Mouse (Mus musculus) hindbrain, embryonic 12.5 days (tissue): Measurements from ENCODE around the gene Hist1h2bc. TPM values are rescaled to one million over a fixed set of nuclear protein-coding genes. Genes with fewer than 3 reads are reported as not detected.
"Not testable (repeated sequence)": the region's sequence is repeated elsewhere in the genome, so short reads cannot be mapped to it uniquely, and the experiment has no call there.

Experiments used
- ATAC-seq: fragments of 200-750 bp; cut with Nextera tagmentation; 2 replicates; pipeline ENCODE4 v1.8.0; 2017; ENCODE audit warnings: moderate TSS enrichment; ENCODE audit not compliant: low FRiP score
- H3K27ac ChIP-seq: fragments of 300-500 bp; sonication (generic); 2 replicates; pipeline ENCODE4 v1.5.1; 2016; ENCODE audit warnings: mild to moderate bottlenecking
- H3K27me3 ChIP-seq: fragments of 300-500 bp; sonication (generic); 2 replicates; pipeline ENCODE4 v1.6.1; 2016; ENCODE audit warnings: mild to moderate bottlenecking
- H3K36me3 ChIP-seq: fragments of 300-500 bp; sonication (generic); 2 replicates; pipeline ENCODE4 v1.6.1; 2016; ENCODE audit warnings: mild to moderate bottlenecking
- H3K4me1 ChIP-seq: fragments of 300-500 bp; sonication (generic); 2 replicates; pipeline ENCODE4 v1.6.1; 2016
- H3K4me2 ChIP-seq: fragments of 300-500 bp; sonication (generic); replicated peaks from 2 replicates; pipeline ENCODE4 v1.6.1; 2016; ENCODE audit warnings: mild to moderate bottlenecking
- H3K4me3 ChIP-seq: fragments of 300-500 bp; sonication (generic); 2 replicates; pipeline ENCODE4 v1.5.1; 2016; ENCODE audit warnings: mild to moderate bottlenecking
- H3K9ac ChIP-seq: fragments of 300-500 bp; sonication (generic); 2 replicates; pipeline ENCODE4 v1.6.1; 2016; ENCODE audit warnings: mild to moderate bottlenecking, moderate library complexity
- H3K9me3 ChIP-seq: fragments of 300-500 bp; sonication (generic); replicated peaks from 2 replicates; pipeline ENCODE4 v1.6.1; 2016; ENCODE audit warnings: mild to moderate bottlenecking
- WGBS: fragments of 180-500 bp; shearing (Covaris S2); methylation state at CpG from one replicate; pipeline ENCODE4 v1.1.7; 2016; 5-methylcytosine and 5-hydroxymethylcytosine counted together
- polyA plus RNA-seq: library from polyadenylated mRNA; unstranded; fragments of >200 nt; fragmentation: Nextera tagmentation; extraction: Ambion mirVana; gene quantifications from 2 replicates; pipeline ENCODE4 v1.2.1, GENCODE M21; 2016

Hist1h2bc gene
- 25.1 and 26.1 TPM in 2 replicates for polyA plus RNA-seq

DNA sequence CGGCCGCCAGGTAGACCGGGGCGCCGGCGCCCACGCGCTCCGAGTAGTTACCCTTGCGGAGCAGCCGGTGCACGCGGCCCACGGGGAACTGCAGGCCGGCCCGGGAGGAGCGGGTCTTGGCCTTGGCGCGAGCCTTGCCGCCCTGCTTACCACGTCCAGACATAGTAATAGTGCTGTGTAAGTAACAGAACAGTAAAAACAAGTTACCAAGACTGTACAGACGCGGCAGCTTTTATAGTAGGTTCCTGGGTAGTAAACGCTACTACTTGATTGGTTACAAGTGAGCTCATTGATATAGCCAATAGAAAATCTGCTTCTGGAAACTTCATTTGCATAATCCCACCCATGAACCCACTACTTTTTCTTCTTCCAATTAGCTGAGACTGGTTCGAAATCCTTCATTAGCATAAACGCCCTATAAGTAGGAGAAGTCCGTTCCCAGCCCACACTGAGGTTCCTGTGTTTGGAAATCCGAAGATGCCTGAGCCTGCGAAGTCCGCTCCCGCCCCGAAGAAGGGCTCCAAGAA is at the start of gene Hist1h2bc, which contains the start of gene Hist1h2ac:
Gene Hist1h2bc (plus strand): TSS at position 445 of the 527 bp plus-strand sequence.
Gene Hist1h2ac (minus strand): TSS at position 194 of the 527 bp plus-strand sequence.
- Histone ChIP-seq H3K9me3 (no peaks in the 10 kb centered on the region), H3K4me1 (peaks cover 17% of the 10 kb centered on the region), H3K9ac (peak within 1 kb of the TSS; percentile 62), H3K36me3 (no peaks in the 10 kb centered on the region), H3K27me3 (no peaks in the 10 kb centered on the region), H3K4me3 (peak within 1 kb of the TSS; percentile 44), H3K4me2 (peak within 1 kb of the TSS; percentile 74), H3K27ac (peak within 1 kb of the TSS; percentile 96)
- 0% methylated on average over 31 of the region's 32 CpGs for WGBS
- ATAC-seq: peak; percentile 99

DNA sequence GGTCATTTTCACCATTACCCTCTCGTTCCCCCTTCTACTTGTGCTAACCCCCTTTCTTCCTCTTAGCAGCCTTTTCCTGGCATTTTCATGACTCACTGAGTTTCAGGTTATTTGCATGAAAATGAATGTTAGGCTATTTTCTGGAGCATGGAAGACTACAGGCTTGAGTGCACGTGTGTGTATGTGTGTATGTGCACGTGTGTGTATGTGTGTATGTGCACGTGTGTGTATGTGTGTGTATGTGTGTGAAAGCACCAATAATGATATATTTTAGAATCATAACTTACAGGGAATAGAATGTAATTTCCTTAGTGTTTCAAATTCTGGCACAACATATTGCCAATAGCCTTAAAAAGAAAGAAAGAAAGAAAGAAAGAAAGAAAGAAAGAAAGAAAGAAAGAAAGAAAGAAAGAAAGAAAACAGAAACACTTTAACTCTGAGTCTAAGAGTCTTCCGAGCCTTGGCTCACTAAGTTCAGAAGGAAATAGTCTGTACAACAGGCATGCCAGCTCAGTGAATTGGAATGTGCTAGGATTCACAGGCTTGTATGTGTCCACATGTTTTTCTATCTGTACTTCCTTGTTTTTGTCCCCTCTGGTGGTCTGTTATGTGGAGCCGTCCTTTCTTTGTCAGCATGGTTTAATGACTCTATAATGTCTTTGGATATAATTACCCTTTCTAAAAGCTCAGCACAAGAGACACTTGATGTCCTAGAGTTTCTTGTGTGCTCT is 24.2 kb upstream of the Hist1h2bc start:
- H3K9me3 ChIP-seq: no peaks in the 10 kb centered on the region
- whole genome bisulfite sequencing: 75% methylated on average over 6 of the region's 6 CpGs
- H3K9ac ChIP-seq: no peak overlapping the region
- no peak overlapping the region for H3K4me3 ChIP-seq
- no peaks in the 10 kb centered on the region for H3K27me3 ChIP-seq
- H3K4me1 ChIP-seq: no peaks in the 10 kb centered on the region
- no peak overlapping the region for H3K27ac ChIP-seq
- ATAC-seq: no peak
- H3K4me2 ChIP-seq: no peak overlapping the region
- no peaks in the 10 kb centered on the region for H3K36me3 ChIP-seq

DNA sequence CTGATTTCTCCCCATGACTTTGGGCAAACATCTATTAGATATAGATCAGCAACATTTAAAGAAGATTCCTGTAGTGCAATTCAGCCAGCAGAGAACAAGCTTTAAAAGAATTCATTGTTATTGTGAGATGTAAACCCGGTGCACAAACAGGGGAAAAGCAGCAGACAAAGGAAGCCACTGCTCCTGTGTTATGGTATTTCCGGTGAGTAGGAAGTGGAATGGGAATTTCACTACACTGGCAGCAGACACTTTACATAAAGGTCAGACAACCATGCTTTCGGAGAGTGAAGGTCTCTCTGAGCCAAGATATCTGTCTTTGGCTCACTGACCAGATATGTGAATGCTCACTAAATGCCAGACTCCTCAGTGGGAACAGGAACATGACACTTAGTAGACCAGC is 21.5 kb upstream of the Hist1h2bc start:
- Histone ChIP-seq H3K9ac (no peak overlapping the region), H3K27ac (no peak overlapping the region), H3K36me3 (no peaks in the 10 kb centered on the region), H3K4me3 (no peak overlapping the region), H3K27me3 (no peaks in the 10 kb centered on the region), H3K4me1 (no peaks in the 10 kb centered on the region), H3K9me3 (no peaks in the 10 kb centered on the region), H3K4me2 (no peak overlapping the region)
- 73% methylated on average over 3 of the region's 3 CpGs for WGBS
- no peak for ATAC-seq

DNA sequence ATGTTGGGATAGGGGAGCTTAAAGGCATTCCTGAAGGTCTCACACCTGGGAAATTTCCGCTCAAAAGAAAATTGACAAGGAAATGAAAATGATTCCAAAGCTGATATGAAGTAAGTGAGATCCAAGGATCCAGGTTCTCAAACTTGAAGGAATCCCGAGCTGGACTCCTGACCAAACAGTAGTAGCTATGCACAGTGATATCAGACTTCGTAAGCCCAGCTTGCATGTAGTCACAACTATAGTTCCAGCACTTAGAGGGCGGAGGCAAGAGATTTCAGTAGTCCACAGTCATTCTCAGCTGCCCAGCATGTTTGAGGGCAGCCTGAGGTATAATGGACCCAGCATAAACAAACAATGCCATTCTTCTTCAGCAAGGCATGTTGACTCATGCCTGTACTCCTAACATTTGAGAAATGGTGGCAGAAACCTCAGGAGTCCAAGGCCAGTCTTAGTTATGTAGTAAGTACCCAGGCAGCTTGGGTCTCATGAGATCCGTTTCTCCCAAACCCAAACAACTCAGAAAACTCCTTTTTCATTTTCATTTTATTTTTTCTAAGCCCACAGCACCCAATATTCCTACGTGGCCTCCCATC is 1.9 kb upstream of the Hist1h2bc start:
- H3K36me3 ChIP-seq: no peaks in the 10 kb centered on the region
- no peak for ATAC-seq
- H3K9ac ChIP-seq: no peak overlapping the region
- H3K4me1 ChIP-seq: peaks cover 17% of the 10 kb centered on the region
- no peaks in the 10 kb centered on the region for H3K9me3 ChIP-seq
- H3K4me2 ChIP-seq: no peak overlapping the region
- WGBS: 87% methylated on average over 6 of the region's 6 CpGs
- H3K27me3 ChIP-seq: no peaks in the 10 kb centered on the region
- H3K4me3 ChIP-seq: no peak overlapping the region
- H3K27ac ChIP-seq: no peak overlapping the region

DNA sequence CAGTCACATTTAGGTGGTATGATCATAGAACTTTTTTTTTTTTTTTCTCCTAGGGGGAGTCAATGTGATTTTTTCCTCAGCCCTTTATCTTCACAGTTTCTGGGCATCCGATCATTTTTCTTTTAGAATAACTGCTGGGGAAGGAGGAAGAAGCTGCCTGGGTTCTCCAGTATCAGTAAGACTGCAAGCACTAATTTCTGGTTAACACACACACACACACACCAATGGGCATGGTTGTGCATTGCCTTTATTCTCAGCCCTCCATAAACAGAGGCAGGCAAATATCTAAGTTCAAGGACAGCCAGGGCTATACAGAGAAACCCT is 1.4 kb upstream of the Hist1h2bc start:
- Histone ChIP-seq H3K27ac (peak overlapping the region; percentile 94; the same call in 1 of the 2 replicates), H3K36me3 (no peaks in the 10 kb centered on the region), H3K4me2 (peak overlapping the region; percentile 74), H3K9ac (0 out of 2 replicates have a peak overlapping the region, but pooled peaks have one; percentile 8), H3K9me3 (no peaks in the 10 kb centered on the region), H3K4me3 (peak overlapping the region; percentile 39), H3K4me1 (peaks cover 17% of the 10 kb centered on the region), H3K27me3 (no peaks in the 10 kb centered on the region)
- 47% methylated on average over 1 of the region's 1 CpGs for WGBS
- ATAC-seq: no peak

DNA sequence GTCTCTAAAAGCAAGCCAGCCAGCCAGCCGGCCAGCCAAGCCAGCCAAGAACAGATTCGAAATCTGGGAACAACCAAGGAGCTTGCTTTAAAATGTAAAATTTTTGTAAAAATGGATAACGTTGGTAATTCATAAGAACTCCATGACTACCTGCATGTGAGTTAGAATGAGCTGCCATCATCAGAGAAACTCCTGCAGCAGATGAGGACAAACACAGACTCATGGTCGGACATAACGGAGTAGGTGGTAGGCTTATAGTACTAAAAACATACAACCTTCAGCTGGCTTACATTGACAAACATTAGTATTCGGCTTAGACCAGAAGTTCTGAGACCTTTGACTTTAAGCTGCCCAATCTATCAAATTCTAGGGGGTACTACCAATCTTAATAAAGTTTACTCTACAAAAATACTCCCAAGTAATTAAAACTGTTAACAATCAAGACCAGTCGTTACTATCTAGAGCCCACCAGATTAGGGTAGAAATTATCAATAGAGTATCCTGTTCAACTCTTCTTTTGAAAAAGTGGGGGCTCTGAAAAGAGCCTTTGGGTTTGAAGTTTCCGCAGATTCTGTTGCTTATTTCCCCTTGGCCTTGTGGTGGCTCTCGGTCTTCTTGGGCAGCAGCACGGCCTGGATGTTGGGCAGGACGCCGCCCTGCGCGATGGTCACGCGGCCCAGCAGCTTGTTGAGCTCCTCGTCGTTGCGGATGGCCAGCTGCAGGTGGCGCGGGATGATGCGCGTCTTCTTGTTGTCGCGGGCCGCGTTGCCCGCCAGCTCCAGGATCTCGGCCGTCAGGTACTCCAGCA is 848 bp upstream of the Hist1h2bc start:
- not testable (repeated sequence) for H3K27me3 ChIP-seq, H3K36me3 ChIP-seq, H3K9me3 ChIP-seq
- ATAC-seq: peak; percentile 53
- Histone ChIP-seq H3K9ac (peak overlapping the region; percentile 59), H3K27ac (peak overlapping the region; percentile 94), H3K4me1 (peaks cover 17% of the 10 kb centered on the region), H3K4me2 (peak overlapping the region; percentile 74), H3K4me3 (peak overlapping the region; percentile 39)
- WGBS: 11% methylated on average over 16 of the region's 30 CpGs

DNA sequence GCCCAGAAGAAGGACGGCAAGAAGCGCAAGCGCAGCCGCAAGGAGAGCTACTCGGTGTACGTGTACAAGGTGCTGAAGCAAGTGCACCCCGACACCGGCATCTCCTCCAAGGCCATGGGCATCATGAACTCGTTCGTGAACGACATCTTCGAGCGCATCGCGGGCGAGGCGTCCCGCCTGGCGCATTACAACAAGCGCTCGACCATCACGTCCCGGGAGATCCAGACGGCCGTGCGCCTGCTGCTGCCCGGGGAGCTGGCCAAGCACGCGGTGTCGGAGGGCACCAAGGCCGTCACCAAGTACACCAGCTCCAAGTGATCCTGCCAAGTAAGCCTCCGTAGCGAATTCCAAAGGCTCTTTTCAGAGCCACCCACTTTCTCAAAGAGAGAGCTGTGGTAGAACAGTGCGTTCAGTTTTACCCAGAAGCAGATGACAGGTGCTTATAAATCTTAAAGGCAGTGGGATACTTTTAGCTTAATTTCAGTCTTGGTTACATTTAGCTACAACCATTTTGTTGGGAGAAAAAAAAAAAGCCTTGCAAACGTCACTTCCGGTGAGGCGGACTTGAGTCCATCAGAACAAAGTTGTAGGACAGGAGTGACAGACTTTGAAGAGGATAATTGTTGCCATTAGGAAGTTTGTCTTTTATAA is 421 bp downstream of the Hist1h2bc start:
- H3K9me3 ChIP-seq, H3K27me3 ChIP-seq, H3K36me3 ChIP-seq: not testable (repeated sequence)
- peak overlapping the region; percentile 62 for H3K9ac ChIP-seq
- peak overlapping the region; percentile 74 for H3K4me2 ChIP-seq
- H3K4me3 ChIP-seq: peak overlapping the region; percentile 44
- under 1% methylated on average over 15 of the region's 37 CpGs for WGBS
- H3K27ac ChIP-seq: peak overlapping the region; percentile 96
- ATAC-seq: peak; percentile 54
- peaks cover 17% of the 10 kb centered on the region for H3K4me1 ChIP-seq

DNA sequence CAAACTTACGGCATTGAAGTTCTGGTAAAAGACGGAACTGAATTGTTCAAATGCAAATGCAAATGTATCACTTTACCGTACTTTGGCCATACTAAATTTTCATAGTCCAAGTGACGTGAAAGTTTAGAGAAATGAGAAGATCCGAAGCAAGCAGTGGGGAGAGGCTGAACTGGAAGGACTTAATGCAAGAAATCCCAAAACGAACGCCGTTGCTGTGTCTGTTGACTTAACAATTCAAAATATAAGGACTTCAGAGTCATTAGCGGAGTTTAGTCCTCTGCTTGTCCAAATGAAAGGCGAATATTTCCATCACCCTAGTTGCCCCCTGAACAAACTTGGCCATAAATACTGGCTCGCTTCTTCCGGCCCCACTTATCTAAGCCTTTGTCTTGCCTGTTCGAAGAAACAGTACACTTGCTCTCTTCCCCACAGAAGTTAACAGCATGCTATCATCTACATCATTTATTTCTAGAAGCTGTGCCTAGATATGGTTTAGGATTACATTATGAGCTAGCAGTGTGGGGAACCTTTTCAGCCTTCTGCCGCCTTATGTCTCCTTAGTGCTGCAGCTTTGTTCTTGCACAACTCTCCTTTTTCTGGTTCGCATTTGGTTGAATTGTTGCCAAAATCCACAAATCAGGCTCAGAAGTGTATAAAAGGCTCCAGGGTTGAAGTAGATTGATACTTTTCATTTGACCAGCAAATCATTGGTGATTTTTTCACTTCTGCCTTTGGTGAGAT is 1.3 kb downstream of the Hist1h2bc start:
- WGBS: 12% methylated on average over 15 of the region's 15 CpGs
- Histone ChIP-seq H3K4me3 (peak overlapping the region; percentile 44), H3K9me3 (no peaks in the 10 kb centered on the region), H3K4me2 (peak overlapping the region; percentile 74), H3K27ac (peak overlapping the region; percentile 96), H3K36me3 (no peaks in the 10 kb centered on the region), H3K9ac (peak overlapping the region; percentile 62), H3K4me1 (peaks cover 17% of the 10 kb centered on the region), H3K27me3 (no peaks in the 10 kb centered on the region)
- no peak for ATAC-seq

DNA sequence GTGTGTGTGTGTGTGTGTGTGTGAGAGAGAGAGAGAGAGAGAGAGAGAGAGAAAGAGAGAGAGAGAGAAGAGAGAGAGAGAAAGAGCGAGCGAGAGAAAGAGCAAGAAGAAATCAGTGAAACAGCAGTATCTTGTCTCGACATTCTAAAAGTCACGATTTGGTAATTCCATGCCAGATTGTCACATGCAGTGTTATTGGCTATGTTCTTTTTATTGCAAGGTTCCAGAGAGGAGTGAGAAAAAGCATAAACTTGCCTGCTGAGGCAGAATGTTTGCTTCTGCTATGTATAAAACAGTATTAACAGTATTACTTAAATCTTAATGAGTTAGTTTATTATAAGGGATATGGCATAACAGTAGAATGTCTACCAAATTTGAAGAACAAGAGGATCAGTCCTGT is 2.0 kb downstream of the Hist1h2bc start:
- no peaks in the 10 kb centered on the region for H3K36me3 ChIP-seq
- peak overlapping the region; percentile 74 for H3K4me2 ChIP-seq
- H3K27ac ChIP-seq: peak overlapping the region; percentile 96
- H3K27me3 ChIP-seq: no peaks in the 10 kb centered on the region
- no peaks in the 10 kb centered on the region for H3K9me3 ChIP-seq
- H3K4me1 ChIP-seq: peaks cover 17% of the 10 kb centered on the region
- WGBS: 59% methylated on average over 4 of the region's 4 CpGs
- ATAC-seq: no peak
- H3K4me3 ChIP-seq: peak overlapping the region; percentile 44
- H3K9ac ChIP-seq: peak overlapping the region; percentile 62

DNA sequence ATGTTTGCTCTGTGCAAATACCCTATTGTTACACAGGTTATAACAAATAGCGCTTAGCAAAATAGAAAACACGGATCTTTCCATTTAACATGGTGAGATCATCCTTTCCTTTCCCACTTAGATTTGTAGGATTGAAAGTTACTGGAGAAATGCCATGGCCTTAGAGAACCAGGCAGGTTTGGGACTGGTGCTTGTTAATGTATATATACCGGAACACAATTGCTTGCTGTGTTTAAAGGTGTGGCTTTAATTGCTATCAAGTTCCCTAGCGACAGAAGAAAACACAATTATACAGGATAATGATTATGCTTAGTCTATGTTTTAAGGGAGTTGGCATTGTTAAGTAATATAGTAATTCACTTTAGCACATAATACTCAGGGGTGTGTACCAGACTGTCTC is 3.2 kb downstream of the Hist1h2bc start:
- Histone ChIP-seq H3K27me3 (no peaks in the 10 kb centered on the region), H3K4me3 (no peak overlapping the region), H3K27ac (no peak overlapping the region), H3K9ac (no peak overlapping the region), H3K4me2 (no peak overlapping the region), H3K4me1 (peaks cover 17% of the 10 kb centered on the region), H3K9me3 (no peaks in the 10 kb centered on the region), H3K36me3 (no peaks in the 10 kb centered on the region)
- ATAC-seq: no peak
- 93% methylated on average over 4 of the region's 4 CpGs for WGBS

DNA sequence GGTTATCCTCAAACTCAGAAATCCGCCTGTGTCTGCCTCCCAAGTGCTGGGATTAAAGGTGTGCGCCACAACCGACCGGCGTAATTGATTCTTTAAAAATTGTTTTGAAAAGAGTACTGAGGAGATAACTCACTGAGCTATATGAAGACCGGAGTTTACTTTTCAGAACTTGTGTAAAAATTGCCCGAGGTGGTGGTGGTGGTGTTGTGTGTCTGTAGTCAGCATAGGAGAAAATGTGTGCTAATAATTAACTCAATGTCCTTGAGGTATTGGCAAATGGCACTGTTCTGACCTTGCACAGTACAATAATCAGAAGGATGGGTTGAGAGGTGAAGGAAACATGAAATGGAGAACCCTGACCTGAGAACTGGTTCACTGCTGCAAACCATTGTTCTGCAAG is 3.9 kb downstream of the Hist1h2bc start:
- Histone ChIP-seq H3K4me2 (no peak overlapping the region), H3K9me3 (no peaks in the 10 kb centered on the region), H3K36me3 (no peaks in the 10 kb centered on the region), H3K27me3 (no peaks in the 10 kb centered on the region), H3K27ac (no peak overlapping the region), H3K4me1 (peaks cover 13% of the 10 kb centered on the region), H3K9ac (no peak overlapping the region), H3K4me3 (no peak overlapping the region)
- WGBS: 92% methylated on average over 7 of the region's 7 CpGs
- ATAC-seq: no peak
